Mouse (Mus musculus) liver, adult (tissue): ENCODE results near the gene Olfr1373.
"Not testable (repeated sequence)": the region's sequence is repeated elsewhere in the genome, so short reads cannot be mapped to it uniquely, and the experiment has no call there.

ENCODE experiments used
- GATA4 ChIP-seq: IDR thresholded peaks from 2 replicates; pipeline ENCODE4 v1.6.1; 2014; ENCODE audit warnings: mild to moderate bottlenecking, low read length; ENCODE audit not compliant: insufficient replicate concordance

Olfr1373 gene

DNA sequence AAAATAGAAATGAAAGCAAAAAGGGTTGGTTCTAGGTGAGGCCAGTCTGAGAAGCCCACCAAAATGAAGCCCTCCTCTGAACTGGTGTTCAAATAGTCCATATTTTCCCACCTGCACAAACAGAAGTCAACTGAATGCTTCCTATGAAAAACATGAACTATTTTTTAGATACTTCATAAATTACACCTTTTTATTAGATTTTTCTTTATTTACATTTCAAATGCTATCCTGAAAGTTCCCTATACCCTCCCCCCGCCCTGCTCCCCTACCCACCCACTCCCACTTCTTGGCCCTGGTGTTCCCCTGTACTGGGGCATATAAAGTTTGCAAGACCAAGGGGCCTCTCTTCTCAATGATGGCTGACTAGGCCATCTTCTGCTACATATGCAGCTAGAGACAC is at the start of gene Olfr1373:
Olfr1373 (minus strand) TSS at position 101 of the 400 bp plus-strand sequence.
- not testable (repeated sequence) for TF ChIP-seq GATA4

DNA sequence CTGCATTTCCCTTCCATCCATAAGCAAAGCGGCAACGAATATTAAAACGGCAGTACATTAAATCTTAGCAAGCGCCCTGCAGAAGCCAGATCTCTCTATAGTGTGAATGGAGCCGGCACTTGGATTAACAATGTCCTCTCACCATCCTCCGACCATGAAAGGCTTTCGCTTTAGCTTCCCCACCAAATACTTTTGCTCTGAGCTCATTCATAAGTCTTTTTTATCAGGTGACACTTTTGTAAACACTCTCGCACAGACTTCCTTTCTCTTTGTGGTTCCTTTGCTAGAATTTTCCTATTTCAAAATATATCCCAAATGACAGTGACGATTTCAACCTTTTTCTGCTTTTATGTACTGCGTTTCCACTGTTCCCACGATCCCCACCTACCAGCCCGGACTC is 23.1 kb upstream of the Olfr1373 start:
- TF ChIP-seq GATA4: no peak

DNA sequence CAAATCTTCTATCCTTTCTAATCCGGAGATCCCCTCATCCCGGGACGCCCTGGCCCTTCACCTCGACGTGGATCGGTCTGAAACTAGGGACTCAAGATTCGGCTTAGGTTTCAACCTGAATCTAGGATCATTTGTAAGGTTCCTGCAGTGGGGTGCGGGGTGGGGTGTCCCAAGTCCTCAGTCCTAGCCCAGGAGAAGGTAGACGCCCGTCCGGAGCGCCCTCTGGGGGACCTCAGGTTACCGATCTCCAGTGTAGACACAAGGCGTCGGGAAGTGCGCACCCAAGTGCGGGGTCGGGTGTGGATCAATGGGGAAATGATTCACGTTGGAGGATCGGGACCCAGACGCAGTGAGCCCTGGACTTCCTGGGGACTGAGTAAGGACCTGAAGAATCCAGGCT is 21.8 kb upstream of the Olfr1373 start:
- TF ChIP-seq GATA4: no peak

DNA sequence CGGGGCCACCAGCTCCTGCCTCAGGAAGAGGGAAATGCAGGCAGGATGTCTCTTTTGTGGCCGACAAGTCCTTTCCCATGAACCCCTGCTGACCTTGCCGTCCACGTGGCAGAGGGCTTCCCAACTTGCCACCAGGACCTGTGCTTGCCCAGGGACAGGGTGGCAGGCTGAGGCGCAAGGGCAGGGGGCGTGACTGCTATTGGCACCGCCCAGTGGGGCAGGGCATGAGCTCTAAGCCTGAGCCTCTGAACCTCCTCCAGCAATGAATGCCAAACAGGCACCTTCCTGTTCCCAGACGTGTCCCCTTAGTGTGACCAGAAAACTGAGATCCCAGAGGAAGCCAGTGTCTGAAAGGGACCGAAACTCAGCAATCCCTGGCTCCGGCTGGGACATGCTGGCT is 18.6 kb upstream of the Olfr1373 start:
- TF ChIP-seq GATA4: no peak

DNA sequence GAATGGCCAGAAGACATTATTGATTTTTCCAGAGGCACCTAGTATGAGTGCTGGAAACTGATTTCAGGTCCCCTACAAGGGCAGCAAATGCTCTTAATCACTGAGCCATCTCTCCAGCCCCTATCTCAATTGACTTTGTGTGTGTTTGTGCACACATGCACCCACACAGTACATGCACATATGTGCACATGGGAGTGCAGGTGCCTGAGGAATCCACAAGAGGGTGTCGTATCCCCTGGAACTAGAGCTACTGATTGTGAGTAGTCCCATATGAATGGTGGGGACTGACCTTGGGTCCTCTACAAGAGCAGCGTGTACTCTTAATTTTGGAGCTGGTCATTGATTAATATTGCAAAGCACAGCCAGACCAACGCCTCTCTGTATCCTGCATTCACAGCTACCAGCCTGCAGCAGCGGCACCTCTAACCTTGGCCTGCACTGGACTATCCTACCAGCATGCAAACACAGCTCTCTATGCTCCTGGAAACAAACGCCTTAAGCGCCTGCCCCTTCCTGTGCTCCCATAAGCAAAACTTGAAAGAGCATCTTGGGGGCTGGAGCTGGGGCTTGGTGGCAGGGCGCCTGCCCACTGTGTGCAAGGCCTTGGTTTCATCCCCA is 14.8 kb downstream of the Olfr1373 start:
- TF ChIP-seq GATA4: no peak

DNA sequence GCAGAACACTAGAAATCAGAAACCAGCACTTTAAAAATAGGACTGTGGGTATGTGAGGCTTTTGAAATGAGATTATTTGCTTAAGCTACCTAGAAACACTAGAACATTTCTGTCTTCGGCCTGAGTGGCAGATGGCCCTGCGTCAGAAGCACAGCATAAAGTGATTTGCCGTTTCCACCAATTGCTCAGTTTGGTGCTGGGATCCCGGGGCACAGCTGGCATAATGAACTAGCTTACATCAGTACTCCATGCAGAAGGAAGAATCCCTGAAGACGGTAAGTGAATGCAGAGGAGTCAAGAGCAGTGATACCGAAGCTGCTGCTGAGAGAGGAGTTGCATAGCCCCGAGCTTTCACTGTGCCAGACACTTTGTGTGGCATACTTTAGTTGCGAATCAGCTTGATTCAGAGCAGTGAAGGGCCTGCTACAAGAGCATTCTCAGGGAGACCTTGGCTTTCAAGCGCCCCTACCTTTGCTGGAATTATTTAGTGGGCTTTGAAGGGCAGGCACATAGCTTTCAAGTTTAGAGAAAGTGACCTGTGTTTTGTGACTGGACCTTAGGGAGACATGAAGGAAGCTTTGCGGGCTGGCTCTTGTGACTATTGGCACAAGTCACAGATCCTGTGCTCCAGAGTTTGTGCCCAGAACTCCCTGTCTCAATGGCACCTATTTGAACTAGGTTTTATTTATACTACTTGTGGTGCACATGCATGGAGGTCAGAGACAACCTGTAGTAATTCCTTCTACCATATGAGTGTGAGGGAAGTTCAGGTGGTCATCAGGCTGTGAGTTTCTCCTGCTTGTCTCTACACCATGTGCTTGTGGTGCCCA is 15.5 kb downstream of the Olfr1373 start:
- no peak for TF ChIP-seq GATA4

DNA sequence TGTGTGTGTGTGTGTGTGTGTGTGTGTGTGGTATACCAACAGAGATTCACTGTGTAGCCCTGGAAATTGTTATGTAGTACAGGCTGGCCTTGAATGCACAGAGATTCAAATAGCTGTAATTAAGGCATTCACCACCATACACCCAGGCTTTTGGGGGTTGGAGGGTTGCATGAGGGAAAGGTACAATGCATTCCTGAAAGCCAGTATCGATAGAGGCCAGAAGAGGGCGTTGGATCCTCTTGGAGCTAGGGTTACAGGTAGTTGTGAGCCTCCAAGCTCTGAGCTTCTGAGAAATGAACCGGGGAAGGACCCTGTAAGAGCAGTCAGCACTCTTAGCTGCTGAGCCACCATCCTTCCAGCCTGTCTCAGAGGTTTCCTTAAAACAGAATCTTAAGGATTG is 16.2 kb downstream of the Olfr1373 start:
- no peak for TF ChIP-seq GATA4

DNA sequence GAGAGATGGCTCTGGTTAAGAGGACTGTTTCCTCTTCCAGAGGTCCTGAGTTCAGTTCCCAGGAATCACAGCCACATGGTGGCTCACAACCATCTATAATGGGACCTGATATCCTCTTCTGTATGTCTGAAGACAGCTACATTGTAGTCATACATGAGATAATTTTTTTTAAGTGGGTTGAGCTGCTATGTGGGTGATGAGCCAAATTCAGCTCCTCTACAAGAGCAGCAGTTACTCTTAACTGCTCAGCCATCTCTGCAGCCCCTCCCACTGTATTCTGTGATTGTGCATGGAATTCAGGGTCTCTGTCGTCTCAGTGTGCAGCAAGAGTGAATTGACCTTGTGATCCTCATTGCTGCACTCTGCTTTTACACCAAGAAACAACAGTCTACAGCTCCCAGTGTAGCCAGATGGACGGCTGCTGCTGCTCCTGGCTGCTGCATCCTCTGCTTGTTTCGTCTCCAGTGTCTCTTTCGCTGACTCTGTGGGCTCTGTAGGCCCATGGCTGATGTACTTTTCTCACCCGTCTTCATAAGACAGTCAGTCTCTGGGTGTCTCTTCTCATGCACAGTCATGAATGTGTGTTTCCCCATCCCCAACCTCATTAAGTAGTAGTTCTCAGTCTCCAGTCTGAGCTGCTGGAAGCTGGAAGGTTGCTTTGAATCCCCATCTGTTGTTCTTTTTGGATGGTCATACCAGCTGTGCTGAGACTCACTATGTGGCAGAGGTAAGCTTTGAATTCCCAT is 16.8 kb downstream of the Olfr1373 start:
- no peak for TF ChIP-seq GATA4

DNA sequence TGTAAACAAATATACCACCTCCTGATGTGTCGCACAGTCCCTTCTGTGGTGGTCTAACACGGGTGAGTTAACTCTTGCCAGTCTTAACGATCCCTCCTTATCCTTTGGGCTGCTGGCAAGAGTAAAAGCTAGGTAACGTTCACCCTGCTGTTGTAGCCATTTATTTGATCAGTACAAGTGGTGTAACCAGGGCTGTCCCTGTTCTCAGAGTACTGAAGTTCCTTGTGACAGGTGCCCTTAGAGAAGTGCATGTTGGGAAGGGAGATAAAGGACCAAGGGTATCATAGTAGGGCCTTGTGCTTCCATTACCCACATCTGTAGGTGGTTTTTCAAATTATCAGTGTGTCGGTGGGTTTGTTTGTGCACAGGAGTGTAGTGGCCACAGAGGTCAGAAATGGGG is 17.6 kb downstream of the Olfr1373 start:
- TF ChIP-seq GATA4: no peak

DNA sequence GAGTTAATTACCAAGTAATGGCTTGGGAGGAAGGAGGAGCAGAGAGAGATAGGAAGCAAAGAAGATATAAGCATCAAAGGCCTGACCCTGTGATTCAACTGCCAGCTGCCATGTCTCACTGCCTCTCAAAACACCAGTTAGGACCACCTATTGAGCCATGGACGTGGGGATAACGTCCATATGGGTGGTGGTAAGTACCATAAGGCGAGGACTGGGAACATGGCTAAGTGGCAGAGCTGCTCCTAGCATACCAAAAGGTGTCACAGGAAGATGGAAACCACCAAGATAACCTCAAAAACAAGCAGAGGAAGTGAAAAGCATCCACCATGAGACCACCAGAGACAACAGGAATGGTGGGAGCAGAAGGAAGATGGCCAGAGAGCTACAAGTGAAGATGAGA is 18.2 kb downstream of the Olfr1373 start:
- no peak for TF ChIP-seq GATA4

DNA sequence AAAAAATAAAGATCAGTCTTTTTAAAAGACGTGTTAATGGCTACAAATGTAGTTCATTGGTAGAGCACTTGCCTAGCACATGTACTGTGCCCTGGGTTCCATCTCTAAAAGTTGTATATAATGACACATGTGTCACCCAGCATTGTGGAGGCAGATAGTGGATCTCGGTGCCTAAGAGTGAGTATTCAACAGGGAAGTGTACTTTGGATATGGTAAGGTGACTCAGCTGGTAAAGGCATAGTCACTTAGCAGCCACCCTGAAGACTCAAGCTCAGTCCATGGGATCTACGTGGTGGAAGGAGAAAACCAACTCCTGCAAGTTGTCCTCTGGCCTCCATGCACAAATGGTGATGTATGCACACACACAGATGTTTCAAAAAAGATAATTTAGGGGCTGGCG is 20.9 kb downstream of the Olfr1373 start:
- no peak for TF ChIP-seq GATA4

DNA sequence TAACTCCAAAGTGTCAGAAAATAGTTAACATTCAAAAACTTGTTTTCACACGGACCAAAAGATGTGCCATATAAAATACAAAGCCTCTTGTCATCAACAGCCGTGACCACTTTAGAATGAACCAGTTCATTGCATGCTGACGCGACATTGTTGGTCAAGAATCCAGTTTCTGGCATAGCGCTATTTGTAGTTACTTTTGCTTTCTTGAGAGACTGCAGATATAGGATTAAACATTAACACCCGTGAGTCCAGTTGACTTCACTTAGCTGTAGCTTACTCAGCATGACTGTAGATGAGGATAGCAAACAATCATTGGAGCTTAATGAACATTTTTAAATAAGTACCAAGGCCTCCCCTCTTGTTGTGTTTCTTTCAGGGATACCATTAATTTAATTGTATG is 23.3 kb downstream of the Olfr1373 start:
- no peak for TF ChIP-seq GATA4

DNA sequence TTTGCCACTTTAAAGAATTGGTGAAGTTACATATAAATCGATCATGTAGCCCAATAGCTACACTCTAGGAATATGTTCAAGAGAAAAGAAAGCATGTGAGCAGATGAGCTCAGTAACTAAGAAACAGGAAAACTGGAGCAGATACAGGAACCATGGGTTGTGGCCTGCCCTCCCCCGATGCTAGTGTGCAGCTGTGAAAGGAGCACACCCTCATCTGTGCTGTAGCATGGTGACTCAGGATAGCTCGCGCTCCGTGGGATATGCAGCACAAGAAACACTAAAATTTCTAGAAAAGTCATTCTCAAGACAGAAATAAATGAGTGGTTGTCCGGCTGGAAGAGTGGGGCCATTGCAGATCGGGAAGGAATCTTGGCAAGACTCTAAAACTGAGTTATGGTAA is 28.2 kb downstream of the Olfr1373 start:
- no peak for TF ChIP-seq GATA4

DNA sequence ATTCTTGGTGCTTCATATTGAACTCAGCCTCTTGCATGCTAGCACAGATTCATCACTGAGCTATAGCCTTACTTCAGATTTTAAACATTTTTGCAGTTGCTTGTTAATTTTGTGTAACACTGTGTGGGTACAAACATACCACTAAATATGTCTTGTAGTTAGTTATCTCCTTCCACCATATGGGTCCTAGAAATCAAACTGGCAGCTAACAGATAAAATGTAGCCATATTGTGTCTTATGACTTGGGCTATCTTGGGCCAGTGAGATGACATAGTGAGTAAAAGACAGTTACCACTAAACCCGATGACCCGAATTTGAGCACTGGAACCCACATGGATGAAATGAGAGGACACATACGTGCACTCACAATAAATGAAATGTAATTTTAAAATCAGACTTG is 29.8 kb downstream of the Olfr1373 start:
- no peak for TF ChIP-seq GATA4

DNA sequence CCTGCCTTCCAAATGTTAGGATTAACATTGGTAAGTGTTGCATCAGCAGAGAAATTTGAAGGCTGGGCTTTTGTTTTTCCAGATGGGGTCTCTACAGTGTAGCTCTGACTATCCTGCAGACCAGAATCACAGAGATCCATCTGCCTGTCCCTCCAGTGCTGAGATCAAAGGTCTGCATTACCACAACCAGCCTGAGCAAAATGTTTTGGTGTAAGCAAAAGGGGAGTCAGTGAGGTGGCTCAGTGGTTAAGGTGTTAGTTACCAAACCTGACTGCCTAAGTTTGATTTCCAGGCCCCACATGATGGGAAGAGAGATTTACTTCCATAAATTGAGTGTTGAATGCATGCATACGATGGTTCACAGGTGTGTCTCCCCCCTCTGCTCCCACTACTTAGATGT is 35.9 kb downstream of the Olfr1373 start:
- TF ChIP-seq GATA4: no peak

DNA sequence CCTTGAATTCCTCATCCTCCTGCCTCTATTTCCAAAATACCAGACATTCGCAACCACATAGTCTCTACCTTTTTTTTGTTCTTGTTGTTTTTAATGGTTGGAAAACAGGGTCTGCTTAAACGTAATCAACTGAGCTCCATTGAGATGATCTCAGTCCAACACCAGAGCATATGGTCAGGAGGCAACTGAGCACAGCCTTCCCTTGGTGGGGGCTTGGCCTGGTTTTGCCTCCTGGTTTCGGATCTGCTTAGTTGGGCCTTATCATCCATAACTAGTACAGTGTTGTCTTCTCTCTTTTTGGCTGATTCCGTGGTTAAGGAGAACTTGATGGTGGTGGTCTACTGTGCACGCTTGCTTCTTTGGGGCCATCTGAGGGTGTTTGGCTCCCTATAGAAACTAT is 36.5 kb downstream of the Olfr1373 start:
- TF ChIP-seq GATA4: no peak
